Mouse (Mus musculus) B cell, adult 67 days (primary cell): Measurements from ENCODE around the gene Olfr1255. TPM values are rescaled to one million over a fixed set of nuclear protein-coding genes. Genes with fewer than 3 reads are reported as not detected.

Experiments used
- total RNA-seq, 2 experiments: library from RNA; stranded (reverse); gene quantifications; 4 replicates each; pipeline ENCODE4 v1.2.4; 2023

Gene Olfr1255
- total RNA-seq, result not detected

DNA sequence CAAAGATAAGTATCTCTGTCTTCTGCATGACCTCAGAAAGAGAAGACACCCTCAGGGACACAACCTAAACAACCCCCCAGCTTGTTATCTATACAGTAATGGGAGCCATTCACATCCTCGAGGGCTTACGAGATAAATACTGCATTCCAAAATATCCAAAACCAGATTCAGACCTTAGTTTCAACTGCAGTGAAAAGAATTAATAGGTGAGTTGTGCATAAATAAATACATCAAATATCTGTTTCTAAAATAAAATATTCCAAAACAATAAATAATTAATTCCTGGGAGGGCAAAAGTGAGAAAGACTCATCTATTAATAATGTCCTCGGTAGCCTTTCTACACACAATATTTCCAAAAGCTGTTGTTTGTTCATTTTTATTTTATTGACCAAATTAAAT is at the start of gene Olfr1255:
Gene Olfr1255, plus strand, starts transcription at position 301 of the 400 bp plus-strand sequence.

DNA sequence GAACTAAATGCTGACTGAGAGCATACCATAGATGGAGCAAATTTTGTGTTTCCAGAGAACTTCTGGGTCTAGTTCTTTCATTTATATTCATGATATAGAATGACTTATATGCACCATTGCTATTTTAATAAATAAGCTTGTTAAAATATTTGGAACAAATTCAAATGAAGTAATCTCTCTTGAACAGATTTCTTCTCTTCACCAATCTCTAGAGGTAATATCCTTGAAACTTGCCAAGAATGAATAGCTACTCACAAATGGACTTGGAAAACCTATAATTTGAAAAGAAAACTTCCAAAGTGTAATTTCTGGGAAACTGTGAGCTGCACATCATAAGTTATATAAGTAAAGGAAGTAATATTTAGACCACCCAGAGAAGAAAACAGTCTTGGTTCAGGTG is 18.3 kb upstream of the Olfr1255 start, which contains the start of gene Olfr1254:
Gene Olfr1254, minus strand, starts transcription at position 101 of the 400 bp plus-strand sequence.

GRCm38 (mm10) chr2:89841455-89841854 is 29.6 kb downstream of the Olfr1255 start, which contains the start of gene Olfr1256:
TSS of gene Olfr1256 (minus strand) at chr2:89841555.

GRCm38 (mm10) chr2:89848105-89848504 is 36.3 kb downstream of the Olfr1255 start, which contains the start of gene Olfr48:
TSS of gene Olfr48 (minus strand) at chr2:89848205.

Other genes with a start within 250 kb of the Olfr1255 start
- gene Olfr1245, start 233.6 kb upstream of the Olfr1255 start, total RNA-seq, result not detected
- not detected for gene Olfr1246, start 218.9 kb upstream of the Olfr1255 start, total RNA-seq
- under 1 TPM in 1 of 2 experiments, not detected in 1; 0.12 TPM for gene Olfr1247, start 197.9 kb upstream of the Olfr1255 start, total RNA-seq
- gene Olfr1248, start 193.8 kb upstream of the Olfr1255 start, total RNA-seq, result not detected
- not detected for gene Olfr1249, start 177.1 kb upstream of the Olfr1255 start, total RNA-seq
- gene Olfr1250, start 150.6 kb upstream of the Olfr1255 start, total RNA-seq, result not detected
- not detected for gene Olfr1251, start 140.1 kb upstream of the Olfr1255 start, total RNA-seq
- not detected for gene Olfr1252, start 87.0 kb upstream of the Olfr1255 start, total RNA-seq
- gene Olfr1253, start 55.0 kb upstream of the Olfr1255 start, total RNA-seq, result not detected
- gene Olfr1254, start 18.4 kb upstream of the Olfr1255 start, total RNA-seq, result not detected
- not detected for gene Olfr1256, start 29.5 kb downstream of the Olfr1255 start, total RNA-seq
- gene Olfr48, start 36.2 kb downstream of the Olfr1255 start, total RNA-seq, result not detected
- not detected for gene Olfr1257, start 66.4 kb downstream of the Olfr1255 start, total RNA-seq
- gene Olfr1258, start 115.3 kb downstream of the Olfr1255 start, total RNA-seq, result not detected
- not detected for gene Olfr1259, start 136.6 kb downstream of the Olfr1255 start, total RNA-seq
- not detected for gene Olfr1260, start 162.3 kb downstream of the Olfr1255 start, total RNA-seq
- not detected for gene Olfr1261, start 179.2 kb downstream of the Olfr1255 start, total RNA-seq
- not detected for gene Olfr1262, start 188.1 kb downstream of the Olfr1255 start, total RNA-seq
- not detected for gene Olfr1263, start 200.1 kb downstream of the Olfr1255 start, total RNA-seq
- not detected for gene Olfr1264, start 213.5 kb downstream of the Olfr1255 start, total RNA-seq
- not detected for gene Olfr1265, start 223.3 kb downstream of the Olfr1255 start, total RNA-seq